Mouse (Mus musculus) heart, postnatal 10 days (tissue): ENCODE results near the gene Ctsw. TPM values are rescaled to one million over a fixed set of nuclear protein-coding genes. Genes with fewer than 3 reads are reported as not detected.
A peak's percentile ranks its signal among the peaks of the same experiment; 100 is the strongest.

Experiments used
- DNase-seq, 2 experiments: peaks; one replicate each; pipeline ENCODE4 v3.0.0; 2021
- intact Hi-C: fragments of 180-260 bp; cut with DNase I; formaldehyde crosslinking; loops from one replicate; pipeline ENCODE4 v1.15.1; 2025
- total RNA-seq, 2 experiments: library from RNA; stranded (reverse); gene quantifications; 2 replicates each; pipeline ENCODE4 v1.2.3; 2021

Ctsw gene
- total RNA-seq, 2 experiments from 2014 or later = 0.41 to 0.45 TPM

- no peak for DNase-seq
- intact Hi-C loops = no loop called here
These were observed 1.3 kb downstream of the Ctsw start for GRCm38 (mm10) chr19:5466916-5467500.

- DNase-seq = no peak
- intact Hi-C loops = loop anchor here (2.0 kb wide), 1 partner anchor 22 kb away; no protein-coding TSS in a partner anchor
These were observed 3.3 kb downstream of the Ctsw start for GRCm38 (mm10) chr19:5465037-5465436.

GRCm38 (mm10) chr19:5463791-5464562, 4.3 kb downstream of the Ctsw start:
- peak; percentile 71 to 73 for DNase-seq
- intact Hi-C loops = loop anchor here (2.0 kb wide), 1 partner anchor 23 kb away; no protein-coding TSS in a partner anchor

GRCm38 (mm10) chr19:5463212-5463611, 5.1 kb downstream of the Ctsw start:
- no peak for DNase-seq
- intact Hi-C loops = no loop called here

- intact Hi-C loops = no loop called here
- DNase-seq = no peak
These were observed 6.9 kb downstream of the Ctsw start for GRCm38 (mm10) chr19:5461411-5461810.

GRCm38 (mm10) chr19:5460465-5460911, 7.8 kb downstream of the Ctsw start, which contains the start of gene Fibp:
Gene Fibp, plus strand, starts transcription at chr19:5460615.
- intact Hi-C loops = no loop called here
- peak; percentile 93 to 96 for DNase-seq

GRCm38 (mm10) chr19:5459896-5460295, 8.4 kb downstream of the Ctsw start:
- intact Hi-C loops = no loop called here
- no peak for DNase-seq

- DNase-seq = peak; percentile 43 to 54
- intact Hi-C loops = no loop called here
These were observed 9.3 kb downstream of the Ctsw start for GRCm38 (mm10) chr19:5459019-5459418.

- intact Hi-C loops = loop anchor here (1.0 kb wide), 1 partner anchor 30 kb away; the partner anchor contains the start of gene Mus81
- DNase-seq = no peak
These were observed 10.4 kb downstream of the Ctsw start, which contains the start of gene Ccdc85b for GRCm38 (mm10) chr19:5457746-5458442. Gene Ccdc85b, minus strand, starts transcription at chr19:5457894.

GRCm38 (mm10) chr19:5456922-5457745, 11.2 kb downstream of the Ctsw start:
- DNase-seq = peak; percentile 97
- intact Hi-C loops = loop anchor here (1.0 kb wide), 1 partner anchor 23 kb away; no protein-coding TSS in a partner anchor

GRCm38 (mm10) chr19:5456241-5456921, 11.9 kb downstream of the Ctsw start:
- intact Hi-C loops = loop anchor here (1.0 kb wide), 1 partner anchor 22 kb away; no protein-coding TSS in a partner anchor

GRCm38 (mm10) chr19:5455568-5455967, 12.7 kb downstream of the Ctsw start:
- no peak for DNase-seq
- intact Hi-C loops = no loop called here

More at GRCm38 (mm10) chr19:5456241-5456921, 11.9 kb downstream of the Ctsw start:
- DNase-seq = peak; percentile 61 to 65

- intact Hi-C loops = no loop called here
- DNase-seq = no peak
These were observed 13.3 kb downstream of the Ctsw start for GRCm38 (mm10) chr19:5455037-5455436.

GRCm38 (mm10) chr19:5451766-5452165, 16.5 kb downstream of the Ctsw start:
- DNase-seq = no peak
- intact Hi-C loops = no loop called here

- intact Hi-C loops = no loop called here
- no peak for DNase-seq
These were observed 18.6 kb downstream of the Ctsw start for GRCm38 (mm10) chr19:5449673-5450072.

- no peak for DNase-seq
These were observed 19.8 kb downstream of the Ctsw start for GRCm38 (mm10) chr19:5448354-5449150.

GRCm38 (mm10) chr19:5447515-5448353, 20.6 kb downstream of the Ctsw start, which contains the start of gene Fosl1:
Gene Fosl1, plus strand, starts transcription at chr19:5447547.
- intact Hi-C loops = no loop called here
- DNase-seq = peak; percentile 67 to 80

More at GRCm38 (mm10) chr19:5448354-5449150, 19.8 kb downstream of the Ctsw start:
- intact Hi-C loops = no loop called here

- intact Hi-C loops = no loop called here
These were observed 22.6 kb downstream of the Ctsw start for GRCm38 (mm10) chr19:5445747-5446146.

More at GRCm38 (mm10) chr19:5445747-5446146, 22.6 kb downstream of the Ctsw start:
- DNase-seq = no peak
